Mouse (Mus musculus) small intestine, adult 2 months (tissue): Measurements from ENCODE around the gene Zcchc24. TPM values are rescaled to one million over a fixed set of nuclear protein-coding genes. Genes with fewer than 3 reads are reported as not detected.
A peak's percentile ranks its signal among the peaks of the same experiment; 100 is the strongest.

Experiments
- H3K27ac ChIP-seq: fragments of 200-500 bp; 2 replicates; pipeline ENCODE4 v1.5.1; 2012; ENCODE audit warnings: low read depth, low read length, control low read depth, inconsistent platforms; ENCODE audit not compliant: insufficient read depth
- H3K27me3 ChIP-seq: fragments of 200-500 bp; 2 replicates; pipeline ENCODE4 v1.6.1; 2012; ENCODE audit warnings: mild to moderate bottlenecking, moderate library complexity, low read length, inconsistent platforms; ENCODE audit not compliant: control insufficient read depth, insufficient read depth
- H3K36me3 ChIP-seq: fragments of 200-500 bp; 2 replicates; pipeline ENCODE4 v1.6.1; 2012; ENCODE audit warnings: mild to moderate bottlenecking, low read length, control low read depth, inconsistent platforms; ENCODE audit not compliant: control insufficient read depth, insufficient read depth
- H3K4me1 ChIP-seq: fragments of 200-500 bp; 2 replicates; pipeline ENCODE4 v1.6.1; 2012; ENCODE audit warnings: low read length, inconsistent platforms, mixed read lengths; ENCODE audit not compliant: control insufficient read depth, insufficient read depth, insufficient read length
- H3K4me3 ChIP-seq: fragments of 200-500 bp; 2 replicates; pipeline ENCODE4 v1.5.1; 2012; ENCODE audit warnings: low read depth, mild to moderate bottlenecking, control low read depth, inconsistent platforms, low read length, moderate library complexity
- CTCF ChIP-seq: fragments of 200-500 bp; IDR thresholded peaks from 2 replicates; pipeline ENCODE4 v1.5.1; 2012; ENCODE audit warnings: low read depth, mild to moderate bottlenecking, control low read depth, inconsistent platforms, low read length, moderate library complexity, mixed read lengths; ENCODE audit not compliant: insufficient replicate concordance, insufficient read length; ENCODE audit errors: extremely low read depth
- POLR2A ChIP-seq: fragments of 200-500 bp; IDR thresholded peaks from 2 replicates; pipeline ENCODE4 v1.6.1; 2012; ENCODE audit warnings: low read depth, mild to moderate bottlenecking, control low read depth, inconsistent platforms, low read length, moderate library complexity
- WGBS: fragments of 180-500 bp; shearing (Covaris S2); methylation state at CpG from one replicate; pipeline ENCODE4 v1.1.7; 2018; 5-methylcytosine and 5-hydroxymethylcytosine counted together
- polyA plus RNA-seq: library from polyadenylated mRNA; depleted of rRNA; stranded (reverse); fragments of >200 nt; gene quantifications from 2 replicates; pipeline ENCODE4 v1.2.3, GENCODE M21; 2012

Gene Zcchc24
- polyA plus RNA-seq, 1 experiment = 10.1 TPM

- Histone ChIP-seq H3K4me1 (no peaks in the 10 kb centered on the region; the same call in 1 of the 2 replicates), H3K36me3 (no peaks in the 10 kb centered on the region), H3K27me3 (no peaks in the 10 kb centered on the region), H3K4me3 (no peak overlapping the region), H3K27ac (no peak overlapping the region)
- 22% methylated on average over 19 of the region's 19 CpGs for WGBS
- TF ChIP-seq POLR2A (no peak), CTCF (peak; percentile 89)
Measured at GRCm38 (mm10) chr14:25800166-25800960, 31.5 kb upstream of the Zcchc24 start.

GRCm38 (mm10) chr14:25796619-25797018, 27.8 kb upstream of the Zcchc24 start:
- TF ChIP-seq POLR2A (no peak), CTCF (no peak)
- Histone ChIP-seq H3K27me3 (no peaks in the 10 kb centered on the region), H3K36me3 (no peaks in the 10 kb centered on the region), H3K27ac (no peak overlapping the region), H3K4me3 (no peak overlapping the region), H3K4me1 (no peaks in the 10 kb centered on the region; the same call in 1 of the 2 replicates)
- 79% methylated on average over 7 of the region's 7 CpGs for WGBS

- Histone ChIP-seq H3K36me3 (no peaks in the 10 kb centered on the region), H3K27ac (peak overlapping the region; percentile 71), H3K4me1 (no peaks in the 10 kb centered on the region; the same call in 1 of the 2 replicates), H3K27me3 (no peaks in the 10 kb centered on the region), H3K4me3 (no peak overlapping the region)
- 31% methylated on average over 10 of the region's 10 CpGs for WGBS
- no peak for TF ChIP-seq CTCF
Measured at GRCm38 (mm10) chr14:25795561-25796174, 26.8 kb upstream of the Zcchc24 start.

- Histone ChIP-seq H3K4me1 (no peaks in the 10 kb centered on the region; the same call in 1 of the 2 replicates), H3K27ac (peak overlapping the region; percentile 71), H3K27me3 (no peaks in the 10 kb centered on the region), H3K36me3 (no peaks in the 10 kb centered on the region), H3K4me3 (no peak overlapping the region)
- TF ChIP-seq CTCF = no peak
- no peak for TF ChIP-seq POLR2A
- WGBS = 65% methylated on average over 6 of the region's 6 CpGs
Measured at GRCm38 (mm10) chr14:25795067-25795466, 26.2 kb upstream of the Zcchc24 start.

- no peaks in the 10 kb centered on the region for H3K36me3 ChIP-seq
- WGBS = 89% methylated on average over 2 of the region's 2 CpGs
- no peaks in the 10 kb centered on the region; the same call in none of the 2 replicates for H3K4me1 ChIP-seq
- H3K27ac ChIP-seq = no peak overlapping the region
- no peak overlapping the region for H3K4me3 ChIP-seq
- TF ChIP-seq CTCF (no peak), POLR2A (no peak)
- H3K27me3 ChIP-seq = no peaks in the 10 kb centered on the region
Measured at GRCm38 (mm10) chr14:25794331-25794730, 25.5 kb upstream of the Zcchc24 start.

- Histone ChIP-seq H3K4me3 (no peak overlapping the region), H3K4me1 (no peaks in the 10 kb centered on the region; the same call in 1 of the 2 replicates), H3K36me3 (no peaks in the 10 kb centered on the region), H3K27me3 (no peaks in the 10 kb centered on the region), H3K27ac (no peak overlapping the region)
- TF ChIP-seq CTCF = no peak
- TF ChIP-seq POLR2A = no peak
- WGBS = 36% methylated on average over 6 of the region's 6 CpGs
Measured at GRCm38 (mm10) chr14:25790768-25791302, 22.0 kb upstream of the Zcchc24 start.

- no peaks in the 10 kb centered on the region for H3K27me3 ChIP-seq
- H3K4me1 ChIP-seq = no peaks in the 10 kb centered on the region; the same call in 1 of the 2 replicates
- H3K4me3 ChIP-seq = no peak overlapping the region
- 35% methylated on average over 1 of the region's 1 CpGs for WGBS
- no peak overlapping the region for H3K27ac ChIP-seq
- TF ChIP-seq POLR2A (no peak), CTCF (no peak)
- no peaks in the 10 kb centered on the region for H3K36me3 ChIP-seq
Measured at GRCm38 (mm10) chr14:25789946-25790345, 21.1 kb upstream of the Zcchc24 start.
